In the genomic region with DNA sequence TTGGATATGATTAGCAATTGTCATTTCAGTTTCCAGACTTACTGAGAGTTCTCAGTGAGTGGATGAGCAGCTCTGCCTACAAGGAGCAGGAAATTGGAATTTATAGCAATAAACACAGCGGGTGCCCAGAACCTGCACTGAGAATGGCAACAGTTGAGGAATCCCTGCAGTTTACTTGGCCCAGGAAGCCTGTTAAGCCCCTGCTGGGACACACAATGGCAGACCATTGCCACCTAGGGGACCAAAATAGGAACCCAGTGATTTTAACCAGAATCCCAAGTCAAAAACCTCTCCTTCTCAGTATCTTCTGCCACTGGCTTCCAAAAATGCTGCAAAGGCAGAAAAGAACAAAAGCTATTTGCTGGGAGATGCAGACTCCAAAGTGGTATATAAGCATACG, we compare ENCODE assay signal across 17 mouse cellular contexts. TPM values are rescaled to one million over a fixed set of nuclear protein-coding genes. Genes with fewer than 3 reads are reported as not detected.
A peak's percentile ranks its signal among the peaks of the same experiment; 100 is the strongest.
DNase-seq lines count a peak whose midpoint lies in the region; ATAC-seq and TF ChIP-seq lines count a peak whose summit lies in the region.
"Had no signal": no experiment of that assay in that cellular context is flagged by ENCODE, and none has a peak within 500 bp of the region (broad histone marks: within the 10 kb centered on the region; RNA-seq: fewer than 3 reads in every experiment).

No protein-coding gene starts in this region.

- no peak overlapping the region for H3K4me3 ChIP-seq in heart, postnatal 0 days (ENCODE audit: low read depth, low read length)
- H3K4me3 ChIP-seq in heart, embryonic 11.5 days (ENCODE audit: low read depth, low read length): no peak overlapping the region
- no peak overlapping the region for H3K4me3 ChIP-seq in midbrain, embryonic 16.5 days (ENCODE audit: low read depth, low read length)
- H3K4me3 ChIP-seq: embryonic facial prominence, embryonic 13.5 days; hindbrain, embryonic 13.5 days; kidney, embryonic 15.5 days; stomach, embryonic 15.5 days had no signal

- no peak for ATAC-seq in heart, postnatal 0 days (ENCODE audit: insufficient read depth, low read depth)
- no peak for ATAC-seq in heart, embryonic 11.5 days (replicated peaks; ENCODE audit: insufficient number of reproducible peaks, low FRiP score, low TSS enrichment)
- no peak for ATAC-seq in midbrain, embryonic 16.5 days
- ATAC-seq: forebrain, embryonic 16.5 days had no signal

- H3K9ac ChIP-seq in heart, postnatal 0 days (replicated peaks; ENCODE audit: low read depth, low read length): no peak overlapping the region
- no peak overlapping the region for H3K9ac ChIP-seq in heart, embryonic 11.5 days (ENCODE audit: low read depth, low read length)
- H3K9ac ChIP-seq in midbrain, embryonic 16.5 days (ENCODE audit: low read depth, low read length): no peak overlapping the region
- H3K9ac ChIP-seq: embryonic facial prominence, embryonic 13.5 days; hindbrain, embryonic 13.5 days; kidney, embryonic 15.5 days; stomach, embryonic 15.5 days had no signal

- H3K36me3 ChIP-seq in heart, postnatal 0 days (replicated peaks; ENCODE audit: control insufficient read depth, insufficient read depth, low read length): no peaks in the 10 kb centered on the region
- no peaks in the 10 kb centered on the region for H3K36me3 ChIP-seq in heart, embryonic 11.5 days (ENCODE audit: control insufficient read depth, insufficient read depth, low read length)
- H3K36me3 ChIP-seq in midbrain, embryonic 16.5 days (ENCODE audit: control insufficient read depth, insufficient read depth, low read length): no peaks in the 10 kb centered on the region
- H3K36me3 ChIP-seq: embryonic facial prominence, embryonic 13.5 days; hindbrain, embryonic 13.5 days; kidney, embryonic 15.5 days; stomach, embryonic 15.5 days had no signal

- DNase-seq in heart, postnatal 0 days (ENCODE audit: low spot score): no peak
- DNase-seq in lung, postnatal 10 days: peak; percentile 3
- no peak for DNase-seq in lung, postnatal 36 days
- DNase-seq in cerebellum, adult 11-12 months: peak; percentile 46
- DNase-seq in adipocyte (ENCODE audit: low spot score): no peak
- DNase-seq: heart, adult 18-20 months; lung, postnatal 14 days; thymus, postnatal 4 days had no signal

- H3K27me3 ChIP-seq in heart, postnatal 0 days (ENCODE audit: control insufficient read depth, insufficient read depth, low read length): no peaks in the 10 kb centered on the region
- no peaks in the 10 kb centered on the region for H3K27me3 ChIP-seq in heart, embryonic 11.5 days (ENCODE audit: control insufficient read depth, insufficient read depth, low read length)
- no peaks in the 10 kb centered on the region for H3K27me3 ChIP-seq in midbrain, embryonic 16.5 days (ENCODE audit: control insufficient read depth, insufficient read depth, low read depth, low read length)
- H3K27me3 ChIP-seq: CH12.LX; embryonic facial prominence, embryonic 13.5 days; hindbrain, embryonic 13.5 days; kidney, embryonic 15.5 days; stomach, embryonic 15.5 days had no signal

- TF ChIP-seq EP300 in heart, postnatal 0 days (IDR thresholded peaks at IDR 0.05; ENCODE audit: low read depth): no peak

- no peaks in the 10 kb centered on the region for H3K9me3 ChIP-seq in heart, postnatal 0 days (replicated peaks; ENCODE audit: control insufficient read depth, low read length)
- no peaks in the 10 kb centered on the region for H3K9me3 ChIP-seq in heart, embryonic 11.5 days (replicated peaks; ENCODE audit: control insufficient read depth, low read length)
- H3K9me3 ChIP-seq in midbrain, embryonic 16.5 days (replicated peaks; ENCODE audit: control insufficient read depth, low read length, poor library complexity, severe bottlenecking): no peaks in the 10 kb centered on the region
- H3K9me3 ChIP-seq: embryonic facial prominence, embryonic 13.5 days; hindbrain, embryonic 13.5 days; kidney, embryonic 15.5 days; stomach, embryonic 15.5 days had no signal

- no peaks in the 10 kb centered on the region for H3K4me1 ChIP-seq in heart, postnatal 0 days (ENCODE audit: control insufficient read depth, insufficient read depth)
- H3K4me1 ChIP-seq in heart, embryonic 11.5 days (ENCODE audit: control insufficient read depth, insufficient read depth, low read length): no peaks in the 10 kb centered on the region
- no peaks in the 10 kb centered on the region for H3K4me1 ChIP-seq in midbrain, embryonic 16.5 days (ENCODE audit: control insufficient read depth, insufficient read depth, low read length)
- H3K4me1 ChIP-seq: embryonic facial prominence, embryonic 13.5 days; hindbrain, embryonic 13.5 days; kidney, embryonic 15.5 days; stomach, embryonic 15.5 days had no signal

- H3K4me2 ChIP-seq in heart, postnatal 0 days (ENCODE audit: low read depth, low read length): no peak overlapping the region
- H3K4me2 ChIP-seq in heart, embryonic 11.5 days: no peak overlapping the region
- H3K4me2 ChIP-seq in midbrain, embryonic 16.5 days (ENCODE audit: low read length): no peak overlapping the region
- H3K4me2 ChIP-seq: embryonic facial prominence, embryonic 13.5 days; hindbrain, embryonic 13.5 days; kidney, embryonic 15.5 days; stomach, embryonic 15.5 days had no signal

- 37% methylated on average over 2 of the region's 2 CpGs for WGBS in heart, postnatal 0 days
- 35% methylated on average over 2 of the region's 2 CpGs for WGBS in heart, embryonic 11.5 days (ENCODE audit: insufficient replicate concordance)
- 36% methylated on average over 2 of the region's 2 CpGs for WGBS in midbrain, embryonic 16.5 days

- H3K27ac ChIP-seq in heart, postnatal 0 days (ENCODE audit: low read depth): no peak overlapping the region
- H3K27ac ChIP-seq in heart, embryonic 11.5 days (ENCODE audit: low read depth, low read length): no peak overlapping the region
- no peak overlapping the region for H3K27ac ChIP-seq in midbrain, embryonic 16.5 days (ENCODE audit: low read length)
- H3K27ac ChIP-seq: embryonic facial prominence, embryonic 13.5 days; hindbrain, embryonic 13.5 days; kidney, embryonic 15.5 days; stomach, embryonic 15.5 days had no signal

- peak; percentile 30; the same call in 1 of the 2 replicates for TF ChIP-seq CTCF in heart, postnatal 0 days (IDR thresholded peaks at IDR 0.05; ENCODE audit: low read depth)

RNA-seq across cellular contexts. Expression of gene Ntng1, which starts 37.8 kb away (rescaled TPM):
- 0.35 and 0.65 TPM in 2 replicates for total RNA-seq in heart, postnatal 0 days (2014; rRNA removed; ENCODE audit: low replicate concordance)
- 0.05 and 0.12 TPM in 2 replicates for polyA plus RNA-seq in heart, postnatal 0 days (2015; fragmentation: Nextera tagmentation; extraction: Ambion mirVana)
- polyA plus RNA-seq in heart, embryonic 11.5 days (2014; fragmentation: Nextera tagmentation; extraction: Ambion mirVana): 0.45 and 0.62 TPM in 2 replicates
- polyA plus RNA-seq in midbrain, embryonic 16.5 days (2015; fragmentation: Nextera tagmentation; extraction: Ambion mirVana): 53.8 and 67.7 TPM in 2 replicates
- total RNA-seq: CH12.LX; liver, adult 2 months had no signal
- polyA plus RNA-seq: liver, adult 2 months had no signal

Comparison
In these comparisons a context has a peak if more than half of its experiments do, and no peak if none do; other contexts are left out.
1. DNase-seq: peak in lung, postnatal 10 days (single experiment) and cerebellum, adult 11-12 months (single experiment); none in heart, postnatal 0 days (single experiment), lung, postnatal 36 days (single experiment) and adipocyte (single experiment).
2. RNA of gene Ntng1, which starts 37.8 kb away (polyA plus RNA-seq): 53.8 to 67.7 TPM in midbrain, embryonic 16.5 days; 0.45 to 0.62 TPM in heart, embryonic 11.5 days and 0.05 to 0.12 TPM in heart, postnatal 0 days; every median in the first group is over 10 times any median in the second.